Mouse (Mus musculus): Measurements from ENCODE around the gene Tgfbr3. TPM values are rescaled to one million over a fixed set of nuclear protein-coding genes. Genes with fewer than 3 reads are reported as not detected.
"Not testable (repeated sequence)": the region's sequence is repeated elsewhere in the genome, so short reads cannot be mapped to it uniquely, and the experiment has no call there.

Gene Tgfbr3
- total RNA-seq, 1 experiment from 2014 or later: 144 TPM

- no peak for DNase-seq
Observed at GRCm38 (mm10) chr5:107282561-107283307, 6.7 kb downstream of the Tgfbr3 start.

GRCm38 (mm10) chr5:107279263-107279662, 10.2 kb downstream of the Tgfbr3 start:
- no peak for DNase-seq

GRCm38 (mm10) chr5:107276186-107276585, 13.2 kb downstream of the Tgfbr3 start:
- no peak for DNase-seq

DNA sequence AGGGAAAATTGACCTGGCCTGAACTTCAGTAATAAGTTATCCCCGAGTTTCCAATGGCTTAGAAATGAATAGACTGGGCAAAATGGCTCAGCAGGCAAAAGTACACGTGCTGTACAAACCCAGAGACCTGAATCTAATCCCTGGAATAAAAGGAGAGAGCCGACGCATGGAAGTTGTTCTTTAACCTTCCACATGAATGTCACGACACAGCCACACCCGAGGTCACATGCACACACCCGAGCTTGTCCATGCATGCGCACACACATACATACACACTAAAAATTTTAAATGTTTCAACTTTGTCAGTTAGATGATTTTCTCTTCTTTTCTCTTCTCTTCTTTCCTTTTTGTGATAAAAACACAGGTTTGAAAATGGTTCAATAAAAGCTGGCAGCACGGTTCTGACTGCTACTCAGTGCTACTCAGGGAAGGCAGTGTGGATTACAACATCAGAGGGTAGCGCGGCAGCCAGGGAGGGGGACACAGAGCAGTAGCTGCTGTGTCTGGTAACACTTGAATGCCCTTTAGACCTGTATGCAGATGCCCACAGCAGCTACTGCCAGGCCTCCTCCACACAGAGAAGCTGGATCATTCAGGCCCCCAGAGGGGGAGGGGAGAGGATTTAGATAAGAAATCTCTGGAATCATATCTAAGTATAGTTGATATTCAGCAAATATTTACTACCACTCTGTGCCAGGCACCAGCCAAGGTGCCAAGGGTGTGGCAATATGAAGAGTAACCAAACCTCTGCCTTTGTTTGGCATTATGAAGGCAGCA, 17.0 kb downstream of the Tgfbr3 start:
- DNase-seq: peak; percentile 50

- DNase-seq: no peak
Observed at GRCm38 (mm10) chr5:107269006-107269328, 20.5 kb downstream of the Tgfbr3 start.

DNA sequence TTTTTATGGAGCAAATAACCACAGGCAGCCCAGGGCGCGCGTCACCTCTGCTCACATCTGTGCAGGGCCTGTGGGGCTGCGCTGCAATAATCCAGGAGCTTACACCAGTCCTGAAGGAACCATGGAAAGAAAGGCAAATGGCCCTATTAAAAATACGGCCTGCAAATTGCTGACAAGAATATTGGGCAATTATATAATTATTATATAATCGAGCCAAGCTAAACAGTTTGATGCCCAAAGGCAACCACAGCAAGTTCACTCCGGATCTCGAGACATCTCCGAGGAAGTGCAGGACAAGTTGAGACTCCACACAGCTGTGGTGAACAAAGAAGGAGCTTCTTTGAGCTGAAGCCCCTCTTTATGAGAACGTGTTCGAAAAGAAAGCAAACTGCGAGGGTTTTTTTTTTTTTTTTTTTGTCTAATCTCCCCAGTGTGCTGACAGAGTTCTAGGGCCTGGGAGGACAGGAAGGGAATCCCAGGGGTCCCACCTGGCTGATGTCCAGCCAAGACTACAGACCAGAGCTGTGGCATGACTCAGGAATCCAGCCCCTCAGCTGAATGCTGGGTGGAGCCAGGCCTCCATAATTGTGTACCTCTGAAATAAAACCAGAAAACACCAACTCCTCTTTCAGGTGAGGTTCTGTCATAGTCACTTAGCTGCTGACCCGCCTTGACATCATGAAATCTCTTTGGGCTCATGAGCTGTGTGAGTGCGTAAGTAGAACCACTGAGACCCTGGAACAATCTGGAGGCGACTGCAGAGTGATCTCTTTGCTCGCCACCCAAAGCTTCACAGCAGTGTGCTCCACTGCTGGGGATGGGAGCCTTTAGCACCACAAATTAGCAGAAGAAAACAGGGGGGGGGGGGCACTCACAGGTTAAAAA, 21.1 kb downstream of the Tgfbr3 start:
- DNase-seq: no peak

DNA sequence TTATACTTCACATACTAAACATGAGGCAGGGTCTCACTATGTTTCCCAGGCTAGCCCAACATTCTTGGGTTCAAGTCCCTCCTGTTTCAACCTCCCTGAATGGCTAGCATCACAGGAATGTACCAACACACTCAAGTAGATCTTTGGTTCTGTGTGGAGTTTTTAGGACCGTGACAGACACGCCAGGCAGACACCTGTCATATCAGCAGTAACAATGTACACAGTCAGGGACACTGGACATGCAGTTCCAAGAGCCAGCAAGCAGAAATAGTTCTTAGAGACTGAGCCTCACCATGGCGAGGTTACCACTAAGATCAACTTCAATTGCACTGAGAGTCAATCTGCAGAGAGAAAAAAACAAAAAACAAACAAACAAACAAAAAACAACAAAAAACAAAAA, 22.9 kb downstream of the Tgfbr3 start:
- no peak for DNase-seq

DNA sequence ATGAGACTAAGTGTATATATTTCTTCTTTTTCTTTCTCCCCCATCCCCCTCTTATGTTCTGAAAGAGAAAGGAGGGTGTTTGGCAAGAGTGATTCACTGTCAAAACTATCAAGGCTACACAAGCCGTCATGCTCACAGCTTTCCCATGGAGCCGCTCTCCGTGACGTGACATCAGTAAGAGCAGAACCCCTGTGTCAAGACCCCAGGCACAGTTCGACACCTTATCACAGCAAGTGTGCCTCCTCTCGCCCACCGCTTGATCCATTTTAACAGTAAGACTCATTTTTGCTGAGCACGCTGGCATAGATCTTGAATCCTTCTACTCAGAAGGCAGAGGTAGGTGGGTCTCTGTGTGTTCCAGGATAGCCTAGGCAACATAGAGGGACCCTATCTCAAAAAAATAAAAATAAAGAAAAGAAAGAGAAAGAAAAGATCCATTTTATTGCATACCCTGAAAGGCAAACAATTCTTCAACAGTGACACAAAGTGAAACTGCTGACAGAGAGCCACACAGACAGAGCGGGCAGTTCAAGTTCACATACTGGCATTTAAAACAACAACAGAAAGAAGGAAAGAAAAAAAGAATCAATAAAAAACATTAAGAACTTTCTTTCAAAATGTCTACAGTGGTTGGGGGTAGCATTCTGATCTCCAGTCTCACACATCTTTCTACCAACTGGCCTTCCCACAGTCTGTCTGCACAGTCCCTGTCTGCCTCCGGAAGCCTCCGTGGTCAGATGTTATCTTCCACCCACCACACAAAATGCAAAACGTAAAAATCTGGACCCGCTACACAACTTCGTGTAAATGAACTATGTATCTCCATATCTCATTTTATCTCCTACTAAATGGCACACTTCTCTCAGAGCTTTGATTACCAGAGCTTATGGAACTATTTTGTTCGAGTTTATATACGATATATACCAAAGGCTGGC, 24.7 kb downstream of the Tgfbr3 start:
- DNase-seq: no peak

DNA sequence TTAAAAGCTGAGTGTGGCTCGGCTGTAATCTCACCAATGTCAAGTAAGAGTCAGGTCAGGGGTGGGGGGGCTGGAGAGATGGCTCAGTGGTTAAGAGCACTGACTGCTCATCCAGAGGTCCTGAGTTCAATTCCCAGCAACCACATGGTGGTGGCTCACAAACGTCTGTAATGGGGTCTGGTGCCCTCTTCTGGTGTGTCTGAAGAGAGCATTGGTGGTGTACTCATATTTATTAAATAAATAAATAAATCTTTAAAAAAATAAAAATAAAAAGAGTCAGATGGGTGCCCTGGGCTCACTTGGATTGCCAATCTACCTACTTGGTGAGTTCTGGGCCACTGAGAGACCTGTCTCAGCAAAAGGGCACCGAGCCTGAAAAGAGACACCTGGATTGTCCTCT, 25.6 kb downstream of the Tgfbr3 start:
- DNase-seq: no peak

DNA sequence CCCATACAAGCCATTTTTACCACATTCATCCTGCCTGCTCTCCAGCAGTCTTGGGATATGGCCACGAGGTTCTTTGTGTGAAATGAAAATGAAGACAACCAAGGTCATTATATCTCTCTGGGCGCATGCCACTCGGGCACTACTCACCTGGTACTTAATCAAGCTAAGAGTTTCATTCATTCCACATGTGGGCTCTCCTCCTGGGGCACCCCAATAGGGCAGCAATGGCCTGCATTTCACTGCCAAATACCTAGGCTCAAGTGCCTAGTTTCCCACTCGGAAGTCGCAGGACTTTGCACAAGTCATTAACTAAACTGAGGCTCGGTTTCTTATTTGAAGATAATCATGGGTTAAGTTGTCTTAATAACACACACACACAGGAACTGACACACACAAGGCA, 27.5 kb downstream of the Tgfbr3 start:
- DNase-seq: no peak

DNA sequence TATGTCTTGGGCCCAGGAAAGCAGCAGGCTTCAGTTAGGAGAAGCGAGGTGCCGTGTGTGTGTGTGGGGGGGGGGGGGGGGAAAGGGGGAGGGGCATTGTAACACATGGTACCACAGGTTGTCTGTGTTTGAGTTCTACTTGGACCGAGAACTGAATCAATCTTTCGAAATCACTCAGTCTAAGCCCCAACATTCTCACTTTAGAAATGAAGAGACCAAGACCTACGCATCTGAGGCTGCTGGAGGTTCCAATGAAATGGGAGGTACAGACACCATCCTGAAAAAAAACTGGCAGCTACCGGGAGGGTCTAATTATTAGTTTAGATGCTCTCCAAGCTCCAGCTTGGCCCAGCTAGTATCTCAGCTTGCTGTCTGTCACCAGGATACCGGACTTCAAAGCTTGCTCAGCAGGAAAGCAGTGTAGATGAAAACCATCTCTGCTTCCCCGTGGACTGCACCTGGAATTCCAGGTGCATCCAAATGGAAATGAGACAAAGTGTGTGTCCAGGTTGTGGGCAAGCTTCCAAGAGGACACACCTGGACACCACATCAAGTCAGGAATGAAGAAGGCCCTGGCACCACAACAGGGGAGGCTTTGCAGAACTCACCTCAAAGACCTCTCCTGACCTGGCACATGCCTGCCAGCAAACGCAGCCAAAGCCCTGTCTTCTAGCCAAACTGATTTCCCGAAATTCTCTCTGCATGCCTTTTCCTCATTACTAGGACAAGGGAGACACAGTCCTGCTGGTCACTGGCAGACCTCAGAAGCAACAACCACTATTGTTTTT, 28.5 kb downstream of the Tgfbr3 start:
- DNase-seq: peak; percentile 50

GRCm38 (mm10) chr5:107259487-107260040, 29.9 kb downstream of the Tgfbr3 start:
- DNase-seq: no peak

GRCm38 (mm10) chr5:107253395-107253794, 36.0 kb downstream of the Tgfbr3 start:
- DNase-seq: no peak

- no peak for DNase-seq
Observed at GRCm38 (mm10) chr5:107252435-107252834, 37.0 kb downstream of the Tgfbr3 start.

DNA sequence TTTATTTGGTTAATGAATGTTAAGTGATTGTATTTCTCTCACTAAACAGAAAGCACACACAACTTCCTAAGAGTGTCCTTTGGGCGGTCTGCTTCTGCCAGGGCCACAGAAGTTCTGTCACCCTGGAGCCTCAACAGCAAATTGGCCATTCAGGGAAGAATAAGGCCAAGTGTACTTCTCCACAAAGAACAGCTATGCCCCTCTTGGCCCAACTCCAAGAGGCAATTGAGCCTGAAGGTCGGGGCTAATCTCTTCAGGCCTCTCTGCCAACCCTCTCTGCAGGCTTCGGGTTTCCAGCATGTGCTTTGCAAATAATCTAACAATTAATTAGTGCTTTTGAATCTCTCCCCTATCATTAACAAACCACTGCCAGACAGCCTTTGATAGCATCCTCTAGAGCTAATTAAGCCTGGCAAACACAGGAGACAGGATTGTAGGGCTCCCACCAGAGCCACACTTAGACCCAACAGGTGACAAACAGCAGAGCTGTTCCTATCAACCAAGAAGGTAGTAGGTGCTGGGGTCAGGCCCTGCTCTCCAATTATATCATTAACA, 37.6 kb downstream of the Tgfbr3 start:
- peak; percentile 84 for DNase-seq

- DNase-seq: peak; percentile 63
Observed at GRCm38 (mm10) chr5:107250548-107251272, 38.7 kb downstream of the Tgfbr3 start.

- no peak for DNase-seq
Observed at GRCm38 (mm10) chr5:107248732-107249131, 40.7 kb downstream of the Tgfbr3 start.

GRCm38 (mm10) chr5:107248302-107248701, 41.1 kb downstream of the Tgfbr3 start:
- DNase-seq: not testable (repeated sequence)

GRCm38 (mm10) chr5:107247786-107248185, 41.6 kb downstream of the Tgfbr3 start:
- DNase-seq: no peak
